Mouse (Mus musculus): ENCODE data around the gene S100a6.
A peak's percentile ranks its signal among the peaks of the same experiment; 100 is the strongest.

S100a6 gene

GRCm38 (mm10) chr3:90626266-90627021 lies 13.8 kb downstream of the S100a6 start:
- no peak for DNase-seq (ENCODE audit: low spot score in 2 of 2)

GRCm38 (mm10) chr3:90627366-90627765 lies 14.7 kb downstream of the S100a6 start:
- no peak for DNase-seq (ENCODE audit: low spot score in 2 of 2)

- DNase-seq (ENCODE audit: low spot score in 2 of 2), result no peak
These were observed 15.1 kb downstream of the S100a6 start for GRCm38 (mm10) chr3:90627807-90628206.

GRCm38 (mm10) chr3:90629298-90629697 lies 16.6 kb downstream of the S100a6 start:
- no peak for DNase-seq (ENCODE audit: low spot score in 2 of 2)

- no peak for DNase-seq (ENCODE audit: low spot score in 2 of 2)
These were observed 19.3 kb downstream of the S100a6 start for GRCm38 (mm10) chr3:90631984-90632383.

- no peak for DNase-seq (ENCODE audit: low spot score in 2 of 2)
These were observed 26.0 kb downstream of the S100a6 start for GRCm38 (mm10) chr3:90638511-90639275.

GRCm38 (mm10) chr3:90639511-90640154 lies 27.0 kb downstream of the S100a6 start:
- DNase-seq (ENCODE audit: low spot score in 2 of 2), result no peak

GRCm38 (mm10) chr3:90640981-90641380 lies 28.3 kb downstream of the S100a6 start:
- DNase-seq (ENCODE audit: low spot score in 2 of 2), result no peak

- DNase-seq (ENCODE audit: low spot score in 2 of 2), result no peak
These were observed 31.5 kb downstream of the S100a6 start for GRCm38 (mm10) chr3:90644220-90644619.

- DNase-seq (ENCODE audit: low spot score in 2 of 2), result no peak
These were observed 34.6 kb downstream of the S100a6 start for GRCm38 (mm10) chr3:90647291-90647690.

GRCm38 (mm10) chr3:90648981-90649380 lies 36.3 kb downstream of the S100a6 start:
- DNase-seq (ENCODE audit: low spot score in 2 of 2), result peak in 1 of 2 experiments; percentile 27

GRCm38 (mm10) chr3:90649832-90650231 lies 37.1 kb downstream of the S100a6 start:
- DNase-seq (ENCODE audit: low spot score in 2 of 2), result no peak

- peak; percentile 67 to 75 for DNase-seq (ENCODE audit: low spot score in 2 of 2)
These were observed 40.3 kb downstream of the S100a6 start for GRCm38 (mm10) chr3:90652878-90653508.

- DNase-seq (ENCODE audit: low spot score in 2 of 2), result no peak
These were observed 41.0 kb downstream of the S100a6 start, which contains the start of gene S100a7a for GRCm38 (mm10) chr3:90653717-90654116. Gene S100a7a (plus strand): TSS chr3:90654017.

- no peak for DNase-seq (ENCODE audit: low spot score in 2 of 2)
These were observed 44.7 kb downstream of the S100a6 start for GRCm38 (mm10) chr3:90657405-90657804.

- DNase-seq (ENCODE audit: low spot score in 2 of 2), result no peak
These were observed 46.8 kb downstream of the S100a6 start for GRCm38 (mm10) chr3:90659364-90660044.

- no peak for DNase-seq (ENCODE audit: low spot score in 2 of 2)
These were observed 51.5 kb downstream of the S100a6 start for GRCm38 (mm10) chr3:90664219-90664618.

GRCm38 (mm10) chr3:90668846-90669245 lies 56.2 kb downstream of the S100a6 start, which contains the start of gene S100a8:
Gene S100a8 (plus strand): TSS chr3:90668978.
- no peak for DNase-seq (ENCODE audit: low spot score in 2 of 2)
